Mouse (Mus musculus): Measurements from ENCODE around the gene Atg7.

DNA sequence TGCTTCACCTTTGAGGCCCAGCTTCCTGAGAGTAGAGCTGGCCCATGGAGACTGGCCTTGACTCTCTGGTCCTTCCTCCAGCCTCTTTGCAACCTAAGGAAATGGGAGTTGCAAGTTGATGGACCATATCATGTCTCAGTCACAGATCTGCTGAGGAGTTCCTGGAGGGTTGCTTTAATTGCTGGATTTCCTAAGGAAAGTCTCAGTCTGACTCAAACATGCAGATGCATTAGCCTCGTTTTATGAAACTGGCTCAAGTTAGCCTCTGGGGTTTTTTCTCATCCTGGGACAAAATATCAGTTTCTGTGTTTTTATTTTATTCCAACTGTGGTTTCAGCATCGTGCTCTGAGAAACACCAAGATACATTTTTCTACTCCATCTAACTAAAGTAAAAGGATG is 137.7 kb downstream of the Atg7 start:
- no peak for TF ChIP-seq POLR2A (IDR thresholded peaks at IDR 0.05; ENCODE audit: low read depth, low read length)
- no peak for TF ChIP-seq CTCF (IDR thresholded peaks at IDR 0.05; ENCODE audit: extremely low read depth, insufficient read length, insufficient replicate concordance, low read depth, low read length)

Measured in small intestine, adult 2 months (tissue).